Mouse (Mus musculus) ovary, postnatal 10 days (tissue): ENCODE results near the gene Rab34.

Experiments
- DNase-seq: peaks from one replicate; pipeline ENCODE4 v3.0.0; 2022; ENCODE audit warnings: low spot score

The Rab34 gene

DNA sequence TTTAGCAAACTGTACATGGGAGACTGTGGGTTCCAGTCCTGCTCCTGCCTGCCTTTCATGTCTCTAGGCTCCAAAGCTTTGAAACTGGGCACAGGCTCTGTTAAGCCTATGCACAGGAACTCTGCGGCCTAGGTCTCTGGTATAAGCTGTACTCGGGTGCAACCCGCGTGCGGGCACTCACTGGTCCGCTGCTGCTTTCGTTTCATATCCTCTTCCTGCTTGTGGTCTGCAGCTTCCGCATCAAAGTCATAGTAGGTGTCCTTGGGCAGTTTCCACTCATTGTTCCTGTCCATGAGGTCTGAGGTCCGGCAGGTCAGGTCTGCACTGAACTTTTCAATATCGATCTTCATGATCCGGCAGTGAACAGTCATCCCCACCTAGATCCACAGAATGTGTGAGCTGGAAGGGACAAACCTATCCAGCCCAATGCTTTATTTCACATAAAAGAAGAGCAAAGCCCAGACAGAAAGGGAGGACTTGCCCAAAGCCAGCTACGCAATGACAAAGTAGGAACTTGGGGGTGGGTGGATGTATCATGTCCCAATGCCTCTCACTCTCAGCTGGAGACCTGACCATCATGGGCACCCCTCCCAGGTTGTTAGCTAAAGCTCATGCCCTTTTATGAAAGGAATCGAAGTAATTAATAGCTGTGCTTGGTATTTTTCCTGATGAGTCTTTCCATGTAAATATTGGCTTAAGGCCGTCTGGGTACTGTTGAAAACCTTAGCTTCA is 25.0 kb downstream of the Rab34 start:
- no peak for DNase-seq

- no peak for DNase-seq
Observed at GRCm38 (mm10) chr11:78215709-78216317, 27.6 kb downstream of the Rab34 start.

DNA sequence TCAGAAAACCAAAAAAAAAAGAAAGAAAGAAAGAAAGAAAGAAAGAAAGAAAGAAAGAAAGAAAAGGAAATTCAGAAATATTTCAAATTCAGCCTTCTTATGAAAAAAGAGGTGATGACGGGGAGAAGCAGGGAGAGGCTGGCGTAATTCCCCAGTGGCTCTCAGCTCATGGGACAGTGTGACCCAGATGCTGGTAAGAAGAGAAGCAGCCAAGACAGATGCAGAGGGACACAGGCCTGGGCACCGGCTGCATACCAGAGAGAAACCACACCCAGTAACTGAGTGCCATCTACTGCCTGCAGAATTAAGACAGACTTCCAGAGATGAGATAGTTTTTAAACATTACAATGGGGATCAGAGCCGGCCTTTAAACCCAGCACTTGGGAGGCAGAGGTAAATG is 35.4 kb downstream of the Rab34 start:
- no peak for DNase-seq

DNA sequence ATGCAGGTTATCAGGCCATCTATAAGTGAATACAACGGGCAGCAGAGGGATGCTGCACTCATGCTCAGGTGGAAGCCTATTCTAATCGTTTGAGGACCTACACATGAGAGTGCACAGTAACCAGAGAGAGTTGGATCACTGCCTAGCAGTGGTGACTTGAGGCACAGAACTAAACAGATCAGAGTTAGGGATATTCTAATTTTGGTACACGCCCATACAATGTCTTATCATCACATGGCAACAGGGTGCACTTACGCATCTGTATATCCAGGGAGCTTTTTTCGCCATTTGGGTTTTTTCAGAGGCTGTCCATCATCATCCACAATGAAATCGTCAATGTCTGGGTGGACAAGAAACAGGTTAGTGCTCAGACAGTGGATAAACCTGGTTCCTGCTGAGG is 43.3 kb downstream of the Rab34 start:
- no peak for DNase-seq

- no peak for DNase-seq
Observed at GRCm38 (mm10) chr11:78240193-78240857, 52.1 kb downstream of the Rab34 start.
